Mouse (Mus musculus) midbrain, postnatal 0 days (tissue): ENCODE measurements around the gene Gnl2. TPM values are rescaled to one million over a fixed set of nuclear protein-coding genes. Genes with fewer than 3 reads are reported as not detected.

Experiments
- ATAC-seq: fragments of 200-750 bp; cut with Nextera tagmentation; 2 replicates; pipeline ENCODE4 v1.8.0; 2017; ENCODE audit warnings: moderate number of reproducible peaks, mild to moderate bottlenecking, moderate TSS enrichment, moderate library complexity; ENCODE audit not compliant: low FRiP score
- DNase-seq: peaks from one replicate; pipeline ENCODE4 v3.0.0-alpha.2; 2015; ENCODE audit warnings: low spot score
- H3K27ac ChIP-seq: fragments of 300-500 bp; sonication (generic); 2 replicates; pipeline ENCODE4 v1.5.1; 2014; ENCODE audit warnings: low read depth, mild to moderate bottlenecking, low read length, mixed read lengths
- H3K27me3 ChIP-seq: fragments of 300-500 bp; sonication (generic); 2 replicates; pipeline ENCODE4 v1.6.1; 2014; ENCODE audit warnings: low read length, control low read depth, mixed read lengths; ENCODE audit not compliant: insufficient read depth
- H3K36me3 ChIP-seq: fragments of 300-500 bp; sonication (generic); 2 replicates; pipeline ENCODE4 v1.6.1; 2014; ENCODE audit warnings: low read length, control low read depth, mixed read lengths; ENCODE audit not compliant: insufficient read depth
- H3K4me1 ChIP-seq: fragments of 300-500 bp; sonication (generic); 2 replicates; pipeline ENCODE4 v1.6.1; 2014; ENCODE audit warnings: mild to moderate bottlenecking, control low read depth, antibody characterized with exemption, low read length, mixed read lengths; ENCODE audit not compliant: insufficient read depth
- H3K4me2 ChIP-seq: fragments of 300-500 bp; sonication (generic); 2 replicates; pipeline ENCODE4 v1.6.1; 2014; ENCODE audit warnings: low read depth, mild to moderate bottlenecking, low read length, mixed read lengths; ENCODE audit not compliant: poor library complexity, severe bottlenecking
- H3K4me3 ChIP-seq: fragments of 300-500 bp; sonication (generic); 2 replicates; pipeline ENCODE4 v1.5.1; 2014; ENCODE audit warnings: low read depth, mild to moderate bottlenecking, low read length, moderate library complexity
- H3K9ac ChIP-seq: fragments of 300-500 bp; sonication (generic); replicated peaks from 2 replicates; pipeline ENCODE4 v1.6.1; 2014; ENCODE audit warnings: mild to moderate bottlenecking, low read length, moderate library complexity, mixed read lengths; ENCODE audit not compliant: poor library complexity, severe bottlenecking
- H3K9me3 ChIP-seq: fragments of 300-500 bp; sonication (generic); 2 replicates; pipeline ENCODE4 v1.6.1; 2016; ENCODE audit warnings: low read length, control low read depth
- CTCF ChIP-seq: IDR thresholded peaks from 2 replicates; pipeline ENCODE4 v1.5.1; 2016; ENCODE audit warnings: antibody characterized with exemption, mild to moderate bottlenecking
- WGBS: fragments of 180-500 bp; shearing (Covaris S2); extraction: QIAGEN DNeasy Blood & Tissue Kit; methylation state at CpG from one replicate; pipeline ENCODE4 v1.1.7; 2014; 5-methylcytosine and 5-hydroxymethylcytosine counted together
- polyA plus RNA-seq: library from polyadenylated mRNA; unstranded; fragments of >200 nt; fragmentation: Nextera tagmentation; extraction: Ambion mirVana; gene quantifications from 2 replicates; pipeline ENCODE4 v1.2.1, GENCODE M21; 2015
- total RNA-seq: library from RNA; depleted of rRNA; stranded (reverse); fragments of >200 nt; gene quantifications from 2 replicates; pipeline ENCODE4 v1.2.3, GENCODE M21; 2014

Gnl2 gene
- total and polyA plus RNA-seq, 2 experiments from 2014 or later: 51.8 to 77.5 TPM

GRCm38 (mm10) chr4:125063829-125064228 is 47.4 kb downstream of the Gnl2 start:
- WGBS: 77% methylated on average over 8 of the region's 8 CpGs
- Histone ChIP-seq H3K9me3 (no peaks in the 10 kb centered on the region), H3K9ac (no peak overlapping the region), H3K4me3 (no peak overlapping the region), H3K27me3 (no peaks in the 10 kb centered on the region), H3K4me2 (no peak overlapping the region), H3K27ac (no peak overlapping the region), H3K36me3 (no peaks in the 10 kb centered on the region), H3K4me1 (peaks cover 10% of the 10 kb centered on the region; the same call in 1 of the 2 replicates)
- TF ChIP-seq CTCF: no peak
- no peak for DNase-seq
- ATAC-seq: no peak

GRCm38 (mm10) chr4:125065517-125066307 is 49.3 kb downstream of the Gnl2 start, which contains the start of gene Dnali1:
Gene Dnali1, minus strand, starts transcription at chr4:125065703.
- TF ChIP-seq CTCF: 0 out of 2 replicates have a peak, but pooled peaks have one; percentile 22

GRCm38 (mm10) chr4:125066490-125067370 is 50.3 kb downstream of the Gnl2 start, which contains the start of gene Snip1:
Gene Snip1, plus strand, starts transcription at chr4:125066672.
- no peak for TF ChIP-seq CTCF
- DNase-seq (peak; percentile 95), ATAC-seq (peak; percentile 90)
- no peaks in the 10 kb centered on the region for H3K9me3 ChIP-seq
- H3K36me3 ChIP-seq: peaks cover 12% of the 10 kb centered on the region
- peak within 1 kb of the TSS; percentile 77 for H3K9ac ChIP-seq
- under 1% methylated on average over 78 of the region's 78 CpGs for WGBS
- peak within 1 kb of the TSS; percentile 87 for H3K4me2 ChIP-seq
- H3K4me1 ChIP-seq: peaks cover 10% of the 10 kb centered on the region; the same call in 1 of the 2 replicates
- H3K27ac ChIP-seq: peak within 1 kb of the TSS; percentile 62; the same call in 1 of the 2 replicates
- no peaks in the 10 kb centered on the region for H3K27me3 ChIP-seq
- peak within 1 kb of the TSS; percentile 88 for H3K4me3 ChIP-seq

More at GRCm38 (mm10) chr4:125065517-125066307, 49.3 kb downstream of the Gnl2 start, which contains the start of gene Dnali1:
- peak within 1 kb of the TSS; percentile 62; the same call in 1 of the 2 replicates for H3K27ac ChIP-seq
- H3K4me1 ChIP-seq: peaks cover 10% of the 10 kb centered on the region; the same call in 1 of the 2 replicates
- peaks cover 4% of the 10 kb centered on the region; the same call in 1 of the 2 replicates for H3K36me3 ChIP-seq
- peak within 1 kb of the TSS; percentile 88 for H3K4me3 ChIP-seq
- peak within 1 kb of the TSS; percentile 77 for H3K9ac ChIP-seq
- no peaks in the 10 kb centered on the region for H3K9me3 ChIP-seq
- 1% methylated on average over 26 of the region's 26 CpGs for WGBS
- no peaks in the 10 kb centered on the region for H3K27me3 ChIP-seq
- peak within 1 kb of the TSS; percentile 87 for H3K4me2 ChIP-seq
- ATAC-seq: no peak
- DNase-seq: peak; percentile 42

- no peak for TF ChIP-seq CTCF
- ATAC-seq (no peak), DNase-seq (no peak)
- Histone ChIP-seq H3K27ac (no peak overlapping the region), H3K27me3 (no peaks in the 10 kb centered on the region), H3K36me3 (peaks cover 36% of the 10 kb centered on the region), H3K4me3 (no peak overlapping the region), H3K4me1 (no peaks in the 10 kb centered on the region), H3K4me2 (no peak overlapping the region), H3K9me3 (no peaks in the 10 kb centered on the region), H3K9ac (no peak overlapping the region)
- 88% methylated on average over 2 of the region's 2 CpGs for WGBS
These were observed 61.3 kb downstream of the Gnl2 start for GRCm38 (mm10) chr4:125077700-125078099.

GRCm38 (mm10) chr4:125078698-125079097 is 62.3 kb downstream of the Gnl2 start:
- H3K27me3 ChIP-seq: no peaks in the 10 kb centered on the region
- ATAC-seq (no peak), DNase-seq (no peak)
- no peak overlapping the region for H3K27ac ChIP-seq
- H3K9me3 ChIP-seq: no peaks in the 10 kb centered on the region
- peaks cover 26% of the 10 kb centered on the region for H3K36me3 ChIP-seq
- no peak overlapping the region for H3K9ac ChIP-seq
- WGBS: 98% methylated on average over 2 of the region's 2 CpGs
- no peak overlapping the region for H3K4me3 ChIP-seq
- no peak overlapping the region for H3K4me2 ChIP-seq
- H3K4me1 ChIP-seq: no peaks in the 10 kb centered on the region
- no peak for TF ChIP-seq CTCF
